Mouse (Mus musculus): Measurements from ENCODE around the gene Arhgap31.

GRCm38 (mm10) chr16:38694906-38695540 lies 18.1 kb downstream of the Arhgap31 start:
- TF ChIP-seq CTCF (IDR thresholded peaks at IDR 0.05; ENCODE audit: control insufficient read depth, insufficient read depth, low read length) (no peak), POLR2A (IDR thresholded peaks at IDR 0.05; ENCODE audit: borderline replicate concordance, control insufficient read depth, low read depth, low read length) (no peak)
